Mouse (Mus musculus) regulatory T cell (primary cell): ENCODE data around the gene Ttll11.

Experiments
- in situ Hi-C: fragments of 300-600 bp; cut with MboI, MseI; formaldehyde crosslinking; loops from one replicate; pipeline ENCODE4 v1.15.1; 2025; ENCODE audit warnings: high pct_unique_total_duplicates

Ttll11 gene

GRCm38 (mm10) chr2:35830966-35831903 lies 148.5 kb downstream of the Ttll11 start:
- in situ Hi-C loops: no loop called here

GRCm38 (mm10) chr2:35829136-35829535 lies 150.6 kb downstream of the Ttll11 start:
- in situ Hi-C loops: no loop called here

GRCm38 (mm10) chr2:35827886-35828285 lies 151.8 kb downstream of the Ttll11 start:
- in situ Hi-C loops: no loop called here

GRCm38 (mm10) chr2:35825157-35825556 lies 154.6 kb downstream of the Ttll11 start:
- in situ Hi-C loops: no loop called here

- in situ Hi-C loops: no loop called here
Measured at GRCm38 (mm10) chr2:35823589-35823988, 156.1 kb downstream of the Ttll11 start.

- in situ Hi-C loops: no loop called here
Measured at GRCm38 (mm10) chr2:35818883-35819282, 160.8 kb downstream of the Ttll11 start.

- in situ Hi-C loops: no loop called here
Measured at GRCm38 (mm10) chr2:35816056-35816661, 163.6 kb downstream of the Ttll11 start.

GRCm38 (mm10) chr2:35812561-35812933 lies 167.2 kb downstream of the Ttll11 start:
- in situ Hi-C loops: no loop called here

- in situ Hi-C loops: no loop called here
Measured at GRCm38 (mm10) chr2:35811801-35812560, 167.7 kb downstream of the Ttll11 start.

- in situ Hi-C loops: no loop called here
Measured at GRCm38 (mm10) chr2:35810027-35810426, 169.7 kb downstream of the Ttll11 start.

GRCm38 (mm10) chr2:35809141-35809540 lies 170.6 kb downstream of the Ttll11 start:
- in situ Hi-C loops: no loop called here

- in situ Hi-C loops: no loop called here
Measured at GRCm38 (mm10) chr2:35805881-35806280, 173.8 kb downstream of the Ttll11 start.

- in situ Hi-C loops: no loop called here
Measured at GRCm38 (mm10) chr2:35803095-35803494, 176.6 kb downstream of the Ttll11 start.

GRCm38 (mm10) chr2:35801759-35802158 lies 178.0 kb downstream of the Ttll11 start:
- in situ Hi-C loops: no loop called here

- in situ Hi-C loops: no loop called here
Measured at GRCm38 (mm10) chr2:35799073-35799472, 180.6 kb downstream of the Ttll11 start.

- in situ Hi-C loops: no loop called here
Measured at GRCm38 (mm10) chr2:35797998-35798397, 181.7 kb downstream of the Ttll11 start.

- in situ Hi-C loops: no loop called here
Measured at GRCm38 (mm10) chr2:35789362-35790326, 190.1 kb downstream of the Ttll11 start.

GRCm38 (mm10) chr2:35785877-35786276 lies 193.8 kb downstream of the Ttll11 start:
- in situ Hi-C loops: no loop called here

- in situ Hi-C loops: no loop called here
Measured at GRCm38 (mm10) chr2:35783368-35783767, 196.3 kb downstream of the Ttll11 start.

GRCm38 (mm10) chr2:35779266-35779665 lies 200.4 kb downstream of the Ttll11 start:
- in situ Hi-C loops: no loop called here

- in situ Hi-C loops: no loop called here
Measured at GRCm38 (mm10) chr2:35776935-35777334, 202.8 kb downstream of the Ttll11 start.
